In genomic region chr12:110948082-110948909, GRCm38 (mm10) we compare ENCODE assay signal across 24 mouse cellular contexts. TPM values are rescaled to one million over a fixed set of nuclear protein-coding genes. Genes with fewer than 3 reads are reported as not detected.
DNase-seq lines count a peak whose midpoint lies in the region; ATAC-seq and TF ChIP-seq lines count a peak whose summit lies in the region.
"Had no signal": no experiment of that assay in that cellular context is flagged by ENCODE, and none has a peak within 500 bp of the region (broad histone marks: within the 10 kb centered on the region; RNA-seq: fewer than 3 reads in every experiment).

No protein-coding gene starts in this region.

- no peak overlapping the region for H3K9ac ChIP-seq in heart, postnatal 0 days (replicated peaks; ENCODE audit: low read depth, low read length)
- H3K9ac ChIP-seq in liver, embryonic 15.5 days = 0 out of 2 replicates have a peak overlapping the region, but pooled peaks have one; percentile 3
- H3K9ac ChIP-seq: embryonic facial prominence, embryonic 12.5 days; forebrain, embryonic 13.5 days; heart, embryonic 12.5 days; hindbrain, embryonic 14.5 days; limb, embryonic 12.5 days; midbrain, embryonic 12.5 days; neural tube, embryonic 15.5 days had no signal

- no peaks in the 10 kb centered on the region for H3K27me3 ChIP-seq in heart, postnatal 0 days (ENCODE audit: control insufficient read depth, insufficient read depth, low read length)
- no peaks in the 10 kb centered on the region for H3K27me3 ChIP-seq in liver, embryonic 15.5 days
- H3K27me3 ChIP-seq: embryonic facial prominence, embryonic 12.5 days; forebrain, embryonic 13.5 days; heart, embryonic 12.5 days; limb, embryonic 12.5 days; midbrain, embryonic 12.5 days; neural tube, embryonic 15.5 days had no signal

- no peak overlapping the region for H3K4me3 ChIP-seq in heart, postnatal 0 days (ENCODE audit: low read depth, low read length)
- H3K4me3 ChIP-seq in liver, embryonic 15.5 days (replicated peaks) = no peak overlapping the region
- H3K4me3 ChIP-seq: embryonic facial prominence, embryonic 12.5 days; erythroblast, embryonic 14.5 days; forebrain, embryonic 13.5 days; heart, embryonic 12.5 days; limb, embryonic 12.5 days; midbrain, embryonic 12.5 days; neural tube, embryonic 15.5 days had no signal

- no peak overlapping the region for H3K4me2 ChIP-seq in heart, postnatal 0 days (ENCODE audit: low read depth, low read length)
- no peak overlapping the region for H3K4me2 ChIP-seq in liver, embryonic 15.5 days
- H3K4me2 ChIP-seq: embryonic facial prominence, embryonic 12.5 days; forebrain, embryonic 13.5 days; heart, embryonic 12.5 days; hindbrain, embryonic 14.5 days; limb, embryonic 12.5 days; midbrain, embryonic 12.5 days; neural tube, embryonic 15.5 days had no signal

- ATAC-seq in heart, postnatal 0 days (ENCODE audit: insufficient read depth, low read depth) = peak; percentile 65
- ATAC-seq in liver, embryonic 15.5 days (ENCODE audit: insufficient read depth) = 0 out of 2 replicates have a peak, but pooled peaks have one; percentile 29
- ATAC-seq: activated CD4-positive, CD25-positive, alpha-beta regulatory T cell, adult 4 months; forebrain, embryonic 13.5 days; inflammation-experienced regulatory T-cells, adult 6 months had no signal

- WGBS in heart, postnatal 0 days = 66% methylated on average over 6 of the region's 6 CpGs
- 64% methylated on average over 6 of the region's 6 CpGs for WGBS in liver, embryonic 15.5 days (ENCODE audit: insufficient replicate concordance)

- peak; percentile 16 for DNase-seq in heart, postnatal 0 days (ENCODE audit: low spot score)
- no peak for DNase-seq in heart, adult 8-10 months (ENCODE audit: low spot score)
- DNase-seq in spleen, adult 12 weeks (ENCODE audit: low spot score) = peak; percentile 14
- DNase-seq in spleen, postnatal 10 days (ENCODE audit: low spot score in 2 of 2) = no peak
- no peak for DNase-seq in left cerebral cortex, adult 8-10 months (ENCODE audit: low spot score in 2 of 2)
- DNase-seq in adrenal gland, adult 18-20 months (ENCODE audit: low spot score in 2 of 2) = no peak
- DNase-seq: adrenal gland, postnatal 14 days; kidney, adult 18-20 months; kidney, postnatal 10 days; layer of hippocampus, postnatal 36 days; lung, adult 18-20 months; lung, postnatal 10 days; right cerebral cortex, adult 18-20 months had no signal

- H3K9me3 ChIP-seq in heart, postnatal 0 days (replicated peaks; ENCODE audit: control insufficient read depth, low read length) = no peaks in the 10 kb centered on the region
- H3K9me3 ChIP-seq in liver, embryonic 15.5 days (replicated peaks) = no peaks in the 10 kb centered on the region
- H3K9me3 ChIP-seq: embryonic facial prominence, embryonic 12.5 days; forebrain, embryonic 13.5 days; heart, embryonic 12.5 days; limb, embryonic 12.5 days; midbrain, embryonic 12.5 days; neural tube, embryonic 15.5 days had no signal

- H3K4me1 ChIP-seq in heart, postnatal 0 days (ENCODE audit: control insufficient read depth, insufficient read depth) = peaks cover 12% of the 10 kb centered on the region; the same call in 1 of the 2 replicates
- H3K4me1 ChIP-seq in liver, embryonic 15.5 days (replicated peaks) = peaks cover 38% of the 10 kb centered on the region
- H3K4me1 ChIP-seq: embryonic facial prominence, embryonic 12.5 days; forebrain, embryonic 13.5 days; heart, embryonic 12.5 days; limb, embryonic 12.5 days; midbrain, embryonic 12.5 days; neural tube, embryonic 15.5 days had no signal

- H3K36me3 ChIP-seq in heart, postnatal 0 days (replicated peaks; ENCODE audit: control insufficient read depth, insufficient read depth, low read length) = peaks cover 29% of the 10 kb centered on the region; the same call in 1 of the 2 replicates
- peaks cover 26% of the 10 kb centered on the region for H3K36me3 ChIP-seq in liver, embryonic 15.5 days (replicated peaks)

- no peak for TF ChIP-seq CTCF in heart, postnatal 0 days (IDR thresholded peaks at IDR 0.05; ENCODE audit: low read depth)

- TF ChIP-seq EP300 in heart, postnatal 0 days (IDR thresholded peaks at IDR 0.05; ENCODE audit: low read depth) = no peak

- peak overlapping the region; percentile 43 for H3K27ac ChIP-seq in heart, postnatal 0 days (ENCODE audit: low read depth)
- peak overlapping the region; percentile 9; the same call in 1 of the 2 replicates for H3K27ac ChIP-seq in liver, embryonic 15.5 days (replicated peaks)
- H3K27ac ChIP-seq: embryonic facial prominence, embryonic 12.5 days; forebrain, embryonic 13.5 days; hindbrain, embryonic 14.5 days; limb, embryonic 12.5 days; midbrain, embryonic 12.5 days; neural tube, embryonic 15.5 days had no signal

RNA-seq across cellular contexts. Expression of gene Ankrd9, which starts 30.5 kb away (rescaled TPM):
- total RNA-seq in heart, postnatal 0 days (2014; rRNA removed; ENCODE audit: low replicate concordance) = 26.3 and 34.6 TPM in 2 replicates
- polyA plus RNA-seq in heart, postnatal 0 days (2015; fragmentation: Nextera tagmentation; extraction: Ambion mirVana) = 31.9 and 39.1 TPM in 2 replicates
- total RNA-seq in heart, adult 8-10 months (2022) = 10 to 100 TPM; 61.3 to 73.8 (median 68.6) TPM
- polyA plus RNA-seq in liver, embryonic 15.5 days (2015; fragmentation: Nextera tagmentation; extraction: Ambion mirVana) = 63.5 and 68.6 TPM in 2 replicates
- total RNA-seq in left cerebral cortex, adult 8-10 months (2022) = 10 to 100 TPM; 13.6 to 18.7 (median 16.5) TPM
- total RNA-seq in adrenal gland, adult 18-20 months (2021) = 10 to 100 TPM; 29.7 to 39.8 TPM

RNA-seq across cellular contexts. Expression of gene Tecpr2, which starts 59.2 kb away (rescaled TPM):
- total RNA-seq in heart, postnatal 0 days (2014; rRNA removed; ENCODE audit: low replicate concordance) = 4.1 and 4.7 TPM in 2 replicates
- polyA plus RNA-seq in heart, postnatal 0 days (2015; fragmentation: Nextera tagmentation; extraction: Ambion mirVana) = 1.3 and 1.4 TPM in 2 replicates
- 1 to 10 TPM; 4.9 to 5.8 (median 5.3) TPM for total RNA-seq in heart, adult 8-10 months (2022)
- polyA plus RNA-seq in liver, embryonic 15.5 days (2015; fragmentation: Nextera tagmentation; extraction: Ambion mirVana) = 1.6 and 1.8 TPM in 2 replicates
- total RNA-seq in left cerebral cortex, adult 8-10 months (2022) = 10 to 100 TPM; 45.8 to 51.8 (median 49.3) TPM
- 10 to 100 TPM in 1 of 2 experiments, 1 to 10 TPM in 1; 8.1 to 11.2 TPM for total RNA-seq in adrenal gland, adult 18-20 months (2021)

RNA-seq across cellular contexts. Expression of gene Cinp, which starts 59.4 kb away (rescaled TPM):
- total RNA-seq in heart, postnatal 0 days (2014; rRNA removed; ENCODE audit: low replicate concordance) = 59.1 and 91.0 TPM in 2 replicates
- polyA plus RNA-seq in heart, postnatal 0 days (2015; fragmentation: Nextera tagmentation; extraction: Ambion mirVana) = 44.0 and 47.8 TPM in 2 replicates
- total RNA-seq in heart, adult 8-10 months (2022) = 10 to 100 TPM; 21.7 to 28.5 (median 27.8) TPM
- 49.9 and 56.6 TPM in 2 replicates for polyA plus RNA-seq in liver, embryonic 15.5 days (2015; fragmentation: Nextera tagmentation; extraction: Ambion mirVana)
- 10 to 100 TPM; 76.5 to 77.3 (median 76.7) TPM for total RNA-seq in left cerebral cortex, adult 8-10 months (2022)
- total RNA-seq in adrenal gland, adult 18-20 months (2021) = 10 to 100 TPM; 36.2 to 40.4 TPM

Comparison
In these comparisons a context has a peak if more than half of its experiments do, and no peak if none do; other contexts are left out.
1. DNase-seq: peak in heart, postnatal 0 days (single experiment) and spleen, adult 12 weeks (single experiment); none in heart, adult 8-10 months (single experiment), spleen, postnatal 10 days (0 of 2), left cerebral cortex, adult 8-10 months (0 of 2) and adrenal gland, adult 18-20 months (0 of 2).